Mouse (Mus musculus): ENCODE results near the gene Vipr2.
A peak's percentile ranks its signal among the peaks of the same experiment; 100 is the strongest.

Gene Vipr2

DNA sequence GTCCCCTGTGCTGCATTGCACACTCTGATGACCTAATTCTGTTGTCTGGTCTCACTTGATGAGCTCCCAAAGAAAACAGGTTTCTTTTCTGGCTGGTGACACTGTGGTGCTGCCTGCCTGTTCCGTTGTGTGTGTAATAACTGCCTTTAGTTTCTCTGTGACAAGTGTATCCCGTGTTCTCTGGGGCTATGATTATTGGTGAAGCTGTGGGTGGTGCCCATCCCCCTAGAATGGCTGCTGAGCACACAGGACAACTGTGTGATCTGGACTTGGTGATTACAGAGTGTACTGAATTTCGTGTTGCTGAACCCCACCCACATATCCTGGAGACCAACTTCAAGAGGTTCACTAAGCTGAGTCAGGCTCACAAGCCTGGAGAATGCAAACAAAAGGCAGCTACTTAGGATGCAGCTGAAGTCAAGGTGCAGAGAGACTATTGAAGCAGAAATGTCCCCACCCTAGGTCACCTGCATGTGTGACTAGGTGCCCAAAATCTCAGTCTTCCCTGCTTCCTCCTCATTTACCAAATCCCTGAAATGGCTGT, 18.9 kb downstream of the Vipr2 start:
- DNase-seq (ENCODE audit: low spot score in 2 of 2), result no peak

DNA sequence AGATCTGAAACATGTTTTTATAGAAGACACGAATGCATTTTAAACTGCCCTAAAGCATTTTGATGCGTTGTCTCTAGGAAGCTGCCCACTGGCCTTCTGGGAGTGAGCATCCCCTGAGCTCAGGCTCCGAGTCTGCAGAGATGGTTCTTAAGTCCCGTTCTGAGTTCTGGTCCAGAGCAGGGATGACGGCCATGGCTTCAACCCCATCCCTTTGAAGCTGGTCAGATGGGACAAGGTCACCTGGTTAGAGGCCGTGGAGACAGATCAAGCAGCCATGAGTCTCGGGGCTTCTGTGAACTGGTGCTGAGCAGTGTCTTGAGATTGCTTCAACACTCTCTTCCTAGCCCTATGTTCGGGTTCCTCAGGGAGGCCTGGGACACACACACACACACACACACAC, 19.6 kb downstream of the Vipr2 start:
- DNase-seq (ENCODE audit: low spot score in 2 of 2), result no peak

DNA sequence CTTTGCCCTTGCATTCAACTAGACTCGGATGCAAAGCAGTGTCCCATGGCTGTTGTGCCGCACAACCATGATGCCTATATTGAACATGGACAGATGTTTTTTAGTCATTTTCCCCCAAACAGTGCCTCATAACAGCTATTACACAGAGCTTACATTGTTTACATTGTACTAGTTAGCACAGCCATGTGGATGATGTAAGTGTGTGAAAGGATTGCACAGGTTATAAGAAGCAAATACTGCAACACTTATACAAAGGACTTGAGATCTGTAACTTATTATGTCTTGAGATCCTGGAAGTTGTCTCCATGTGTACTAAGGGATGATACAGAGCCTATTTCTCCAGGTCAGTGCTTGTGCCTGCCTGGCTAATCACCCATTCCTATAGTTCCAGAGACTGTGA, 24.4 kb downstream of the Vipr2 start:
- no peak for DNase-seq (ENCODE audit: low spot score in 2 of 2)

DNA sequence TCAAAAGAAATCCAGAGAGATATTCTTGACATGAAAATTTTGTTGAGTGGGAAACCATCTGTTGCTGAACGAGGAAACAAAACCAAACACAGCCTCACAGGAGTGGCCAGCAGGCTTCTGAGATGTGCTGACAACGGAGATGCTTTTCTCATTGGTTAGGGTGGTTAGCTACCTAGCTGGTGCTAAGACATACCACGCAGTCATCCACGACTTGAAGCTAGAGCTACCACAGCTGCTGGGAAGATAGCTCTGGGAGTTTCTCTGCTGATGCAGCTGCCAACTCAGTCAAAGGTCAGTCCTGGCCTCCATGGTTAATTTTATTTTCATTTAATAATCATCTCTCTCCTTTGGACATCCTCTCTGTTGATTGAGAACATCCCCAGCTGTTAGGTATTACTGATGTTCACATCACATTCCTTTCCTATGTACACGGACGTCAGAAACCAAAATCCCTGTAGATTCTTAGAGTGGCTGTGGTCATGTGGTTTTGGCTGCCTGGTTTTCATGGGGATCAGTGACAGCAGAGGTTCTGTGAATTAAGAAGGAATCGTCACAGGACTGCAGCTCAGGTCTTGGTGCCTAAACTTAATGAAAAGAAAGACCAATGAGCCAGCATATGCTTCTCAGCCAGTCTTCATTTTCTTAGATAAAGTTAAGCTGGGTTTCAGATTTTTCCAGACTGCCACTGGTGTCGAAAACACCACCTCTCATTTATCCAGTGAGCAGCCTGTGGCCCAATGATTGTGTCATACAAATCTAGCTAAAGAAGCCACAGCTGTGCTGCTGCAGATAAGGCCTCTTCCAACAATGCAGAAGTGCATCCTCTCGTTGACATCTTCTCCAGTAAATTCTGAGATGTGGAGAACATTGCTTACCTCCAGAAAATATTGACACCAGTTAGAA, 32.2 kb downstream of the Vipr2 start:
- peak; percentile 49 for DNase-seq (ENCODE audit: low spot score in 2 of 2)

DNA sequence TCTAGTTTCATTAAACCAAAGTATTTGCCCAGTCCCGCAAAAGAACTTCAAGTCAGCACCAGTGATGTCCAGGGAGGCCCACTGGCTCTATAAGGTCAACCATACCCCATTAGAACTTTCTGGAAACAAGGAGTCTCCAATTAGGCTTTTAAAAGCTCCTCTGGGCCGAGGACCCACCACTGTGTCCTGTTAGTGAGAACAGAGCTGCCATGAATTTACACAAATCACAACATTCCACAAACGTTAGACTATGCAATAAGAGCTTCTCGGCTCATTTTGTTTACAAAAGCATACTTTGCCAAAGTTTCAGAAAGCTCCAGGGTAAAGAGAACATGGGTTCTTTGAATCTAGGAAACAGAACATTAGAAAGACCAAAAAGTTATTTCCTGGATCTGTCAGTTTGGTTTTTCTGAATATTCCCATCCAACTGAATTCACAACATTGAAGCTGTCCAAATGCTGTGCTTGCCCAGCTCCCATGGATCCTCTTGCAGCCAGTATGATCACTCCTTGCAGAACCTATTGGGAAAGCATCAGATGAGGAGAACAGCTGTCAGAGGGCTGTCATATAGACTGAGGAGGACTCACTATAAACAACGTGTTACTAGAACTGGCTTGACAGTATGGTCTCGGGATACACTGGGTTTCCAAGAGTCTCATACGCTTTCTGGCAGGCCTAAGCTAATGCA, 33.6 kb downstream of the Vipr2 start:
- peak; percentile 8 to 11 for DNase-seq (ENCODE audit: low spot score in 2 of 2)

DNA sequence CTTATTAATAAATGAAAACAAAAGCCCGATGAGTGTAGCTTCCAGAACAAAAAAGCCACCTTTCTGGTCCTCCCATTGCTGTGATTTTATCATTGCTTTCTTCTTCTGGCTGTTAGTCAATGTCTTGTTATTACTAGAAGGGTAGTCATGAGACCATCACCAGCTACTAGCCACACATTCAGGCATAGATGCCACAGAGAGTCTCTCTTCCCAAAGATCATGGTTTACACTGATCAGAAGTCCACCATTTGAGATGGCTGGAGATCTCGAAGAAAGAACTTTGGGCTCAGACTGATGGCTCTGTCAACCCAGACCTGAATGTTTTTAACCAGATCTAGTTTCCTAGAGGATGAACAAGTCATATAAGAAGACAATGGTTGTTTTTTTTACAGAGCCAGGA, 38.3 kb downstream of the Vipr2 start:
- no peak for DNase-seq (ENCODE audit: low spot score in 2 of 2)

DNA sequence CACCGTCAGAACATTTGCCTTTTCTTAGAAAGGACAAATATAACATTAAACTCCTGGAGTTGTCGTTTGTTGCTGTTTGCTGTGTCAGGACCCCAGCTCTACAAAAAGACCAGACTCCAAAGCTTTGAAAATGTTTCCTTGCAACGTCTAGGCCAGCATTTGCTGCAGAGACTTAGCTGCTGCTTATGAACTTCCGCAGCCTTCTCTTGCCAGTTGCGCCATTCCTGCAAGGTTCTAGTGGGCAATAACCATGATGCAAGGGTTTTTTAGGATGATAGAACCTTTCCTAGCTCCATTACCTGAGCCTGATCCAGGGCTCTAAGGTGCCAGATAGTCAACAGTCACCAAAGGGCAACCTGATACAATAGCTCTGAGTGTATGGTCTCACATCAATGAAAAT, 38.9 kb downstream of the Vipr2 start:
- no peak for DNase-seq (ENCODE audit: low spot score in 2 of 2)

DNA sequence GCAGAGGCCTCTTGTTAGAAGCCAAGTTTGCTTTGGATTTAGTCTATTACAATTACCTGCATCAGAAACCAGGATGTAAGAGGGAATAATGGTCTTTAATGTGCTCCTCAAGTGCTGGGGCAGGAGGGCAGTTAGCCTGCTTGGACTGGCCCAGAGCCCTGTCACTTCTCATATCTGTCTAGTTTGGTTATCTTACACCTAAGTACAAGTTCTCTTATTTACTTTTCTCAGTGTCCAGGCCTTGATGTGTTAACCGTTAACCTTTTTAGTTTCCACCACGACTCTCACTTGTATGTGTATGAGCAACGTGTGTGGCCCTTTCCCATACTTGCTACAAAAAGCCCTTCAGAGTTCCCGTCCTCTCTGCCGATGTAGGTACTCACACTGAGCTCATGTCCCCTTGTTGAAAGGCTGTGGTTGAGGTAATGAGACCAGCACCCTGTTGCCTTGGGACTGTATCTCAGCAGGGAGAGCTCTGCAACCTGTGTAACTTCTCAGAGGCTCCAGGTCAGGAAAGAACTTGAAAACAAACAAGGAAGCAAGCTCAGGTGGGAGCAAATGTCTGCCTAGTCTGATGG, 39.9 kb downstream of the Vipr2 start:
- no peak for DNase-seq (ENCODE audit: low spot score in 2 of 2)

DNA sequence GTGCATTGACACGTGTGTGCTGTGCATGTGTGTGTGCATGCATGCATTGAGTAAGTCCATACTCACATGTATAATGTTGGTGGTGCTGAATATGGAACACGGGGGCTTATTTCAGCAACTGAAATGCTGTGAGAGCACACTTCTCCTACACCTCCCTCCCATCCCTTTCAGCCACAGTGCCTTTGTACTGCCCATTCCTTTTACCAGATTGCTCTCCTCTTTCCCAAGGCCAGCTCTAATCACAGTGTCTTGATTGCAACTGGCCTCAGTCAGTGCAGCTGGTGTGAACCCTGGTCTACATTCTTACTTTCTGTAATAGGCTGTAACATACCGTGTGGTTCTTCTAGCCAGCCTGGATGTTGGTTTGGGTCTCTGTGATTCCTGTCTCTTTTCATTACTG, 41.5 kb downstream of the Vipr2 start:
- DNase-seq (ENCODE audit: low spot score in 2 of 2), result no peak

DNA sequence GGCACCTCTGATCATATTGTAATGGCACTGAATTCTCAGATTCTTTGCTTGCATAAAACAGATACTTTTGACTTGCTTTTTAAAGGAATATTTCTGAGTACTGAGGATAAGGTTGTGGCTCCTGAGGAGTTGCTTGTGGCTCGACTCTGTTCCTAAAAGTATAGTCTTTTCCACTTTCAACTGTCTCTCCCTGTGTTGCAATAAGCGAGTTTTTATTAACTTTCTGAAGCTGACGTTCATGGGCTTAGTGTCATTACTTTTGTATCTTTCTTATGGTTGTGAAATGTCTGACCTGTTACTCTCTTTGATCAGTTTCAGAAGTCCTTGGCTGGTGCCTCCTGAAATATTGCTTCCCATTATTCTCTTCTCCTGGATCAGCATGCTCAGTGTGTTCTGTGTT, 46.3 kb downstream of the Vipr2 start:
- DNase-seq (ENCODE audit: low spot score in 2 of 2), result no peak

DNA sequence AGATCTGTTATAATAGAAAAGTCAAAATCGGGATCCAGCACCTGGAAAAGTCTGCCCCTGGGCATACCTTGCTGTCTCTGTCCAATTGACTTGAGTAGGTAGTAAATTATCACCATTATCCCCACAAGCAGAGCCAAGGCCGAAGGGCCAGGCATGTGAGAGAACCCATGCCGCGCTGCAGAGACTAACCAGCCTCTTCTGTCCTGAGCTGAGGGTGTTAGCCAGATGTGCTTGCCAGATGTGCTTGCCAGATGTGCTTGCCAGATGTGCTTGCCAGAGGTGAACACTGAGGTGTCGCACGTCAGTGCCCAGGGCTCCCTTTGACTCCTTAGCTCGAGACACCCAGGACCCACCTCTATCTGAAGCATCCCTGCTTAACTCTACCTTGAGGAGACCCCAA, 53.4 kb downstream of the Vipr2 start:
- no peak for DNase-seq (ENCODE audit: low spot score in 2 of 2)

DNA sequence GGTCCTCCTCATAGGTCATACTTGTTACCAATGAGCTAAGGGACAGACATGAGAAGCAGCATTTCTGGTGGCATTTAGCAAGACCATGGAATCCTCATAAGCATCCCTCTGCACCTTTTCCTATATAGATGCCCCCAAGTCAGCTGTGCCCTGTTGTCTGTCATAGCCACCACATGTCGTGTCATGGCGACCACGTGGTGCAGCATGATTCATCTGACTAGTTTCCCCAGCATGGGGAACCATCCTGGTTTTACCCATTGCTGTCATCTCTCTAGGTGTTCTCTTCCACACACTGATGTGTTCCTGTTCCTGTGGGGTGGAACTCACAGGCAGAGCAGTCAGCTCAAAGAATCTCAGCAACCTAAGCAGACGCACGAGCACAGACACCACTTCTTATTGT, 55.4 kb downstream of the Vipr2 start:
- DNase-seq (ENCODE audit: low spot score in 2 of 2), result no peak

DNA sequence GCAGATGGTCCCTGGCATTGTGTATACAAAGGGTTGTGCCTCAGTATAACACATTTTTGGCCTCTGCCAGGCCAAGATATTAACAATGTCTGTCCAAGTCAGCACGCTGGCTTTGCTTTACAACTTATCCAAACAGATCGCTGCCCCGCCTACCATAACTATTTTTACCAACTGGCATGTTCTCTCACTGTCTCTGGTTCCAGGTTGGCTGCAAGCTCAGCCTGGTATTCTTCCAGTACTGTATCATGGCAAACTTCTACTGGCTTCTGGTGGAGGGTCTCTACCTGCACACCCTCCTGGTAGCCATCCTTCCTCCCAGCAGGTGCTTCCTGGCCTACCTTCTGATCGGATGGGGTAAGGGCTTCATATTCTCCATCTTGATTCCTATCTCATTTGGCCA, 58.4 kb downstream of the Vipr2 start:
- DNase-seq (ENCODE audit: low spot score in 2 of 2), result no peak

DNA sequence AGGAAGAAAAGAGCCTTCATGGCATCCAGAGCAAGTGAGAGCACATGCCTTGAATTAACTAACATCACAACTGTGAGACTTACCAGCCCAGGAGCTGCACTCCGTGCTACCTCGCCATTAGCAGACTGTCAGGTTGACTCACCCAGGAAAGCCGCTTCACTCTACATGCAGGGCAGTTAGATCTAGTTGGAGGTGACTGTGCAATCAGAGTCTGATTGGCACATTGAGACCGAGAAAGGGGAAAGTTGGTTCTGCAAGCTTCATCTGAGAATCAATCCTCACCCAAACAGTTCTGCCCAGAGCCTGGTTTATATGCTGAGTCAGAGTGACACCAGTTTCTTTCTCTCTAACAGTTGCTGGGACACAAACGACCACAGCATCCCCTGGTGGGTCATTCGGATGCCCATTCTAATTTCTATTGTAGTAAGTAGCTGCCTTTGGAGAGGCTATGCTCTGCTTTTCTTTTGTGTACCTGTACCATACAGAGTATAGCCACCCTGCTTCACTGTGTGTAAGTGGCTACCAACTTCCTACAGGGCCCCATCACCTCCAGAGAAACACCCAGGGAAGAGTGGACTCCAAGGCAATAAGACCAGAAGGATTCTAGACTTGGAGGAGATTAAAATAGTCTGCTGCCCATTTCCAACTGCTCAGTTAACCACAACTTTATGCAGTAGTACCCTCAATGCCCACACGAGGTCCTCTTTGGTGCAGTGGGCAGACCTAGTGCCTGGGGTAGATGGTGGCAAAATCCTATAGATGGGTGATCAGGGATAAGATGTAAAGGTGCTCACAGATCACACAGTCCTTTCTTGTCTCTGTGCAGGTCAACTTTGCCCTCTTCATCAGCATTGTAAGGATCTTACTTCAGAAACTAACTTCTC, 61.0 kb downstream of the Vipr2 start:
- no peak for DNase-seq (ENCODE audit: low spot score in 2 of 2)

DNA sequence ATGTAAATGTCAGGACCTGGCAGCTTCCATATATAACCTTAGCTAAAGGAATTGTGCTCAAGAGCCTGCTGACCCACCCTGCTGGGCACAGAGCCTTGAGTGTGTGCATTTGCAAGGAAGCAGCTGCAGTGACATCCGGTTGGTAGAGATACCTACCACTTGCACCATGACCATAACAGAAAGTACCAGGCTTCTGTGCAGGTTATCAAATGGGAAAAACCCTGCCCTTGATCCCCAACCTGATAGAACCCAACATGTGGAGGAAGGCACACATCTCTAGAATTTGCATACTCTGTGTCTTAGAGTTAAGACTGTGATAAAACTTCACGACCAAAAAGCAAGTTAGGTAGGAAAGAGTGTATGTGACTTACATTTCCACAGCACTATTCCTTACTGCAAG, 63.1 kb downstream of the Vipr2 start:
- no peak for DNase-seq (ENCODE audit: low spot score in 2 of 2)

DNA sequence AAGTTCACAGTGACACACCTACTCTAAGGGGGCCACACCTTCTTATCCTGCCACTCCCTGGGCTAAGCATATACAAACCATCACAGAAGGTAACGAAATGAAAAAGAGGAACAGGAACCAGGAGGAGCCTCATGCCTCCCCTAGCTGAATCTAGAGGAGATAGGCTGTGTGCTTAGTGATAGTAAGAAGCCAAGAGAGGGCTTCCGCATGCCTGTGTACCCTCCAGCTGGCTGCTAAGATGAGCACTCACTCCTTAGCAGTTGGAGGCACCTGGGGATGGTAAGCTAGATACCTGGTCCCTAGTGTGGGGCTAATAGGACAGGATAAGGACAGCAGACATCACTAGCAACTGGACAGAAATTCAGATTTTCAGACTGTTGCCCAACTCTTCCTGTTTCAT, 64.3 kb downstream of the Vipr2 start:
- DNase-seq (ENCODE audit: low spot score in 2 of 2), result no peak

DNA sequence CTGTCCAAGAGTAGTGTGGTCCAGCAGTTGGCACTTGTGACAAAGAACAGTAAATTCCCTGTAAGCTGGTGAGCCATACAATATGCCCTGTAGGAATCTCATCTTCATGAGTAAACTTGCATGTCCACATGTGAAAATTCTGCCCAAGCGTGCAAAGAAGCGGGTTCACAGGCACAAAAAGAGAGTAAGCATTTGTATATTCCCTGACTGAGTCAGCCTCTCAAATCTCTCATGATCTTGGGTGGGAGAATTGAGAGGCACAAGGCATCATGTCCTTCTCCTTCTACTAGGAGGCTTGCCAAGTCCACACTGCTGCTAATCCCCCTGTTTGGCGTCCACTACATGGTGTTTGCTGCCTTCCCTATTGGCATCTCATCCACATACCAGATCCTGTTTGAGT, 64.9 kb downstream of the Vipr2 start:
- no peak for DNase-seq (ENCODE audit: low spot score in 2 of 2)

DNA sequence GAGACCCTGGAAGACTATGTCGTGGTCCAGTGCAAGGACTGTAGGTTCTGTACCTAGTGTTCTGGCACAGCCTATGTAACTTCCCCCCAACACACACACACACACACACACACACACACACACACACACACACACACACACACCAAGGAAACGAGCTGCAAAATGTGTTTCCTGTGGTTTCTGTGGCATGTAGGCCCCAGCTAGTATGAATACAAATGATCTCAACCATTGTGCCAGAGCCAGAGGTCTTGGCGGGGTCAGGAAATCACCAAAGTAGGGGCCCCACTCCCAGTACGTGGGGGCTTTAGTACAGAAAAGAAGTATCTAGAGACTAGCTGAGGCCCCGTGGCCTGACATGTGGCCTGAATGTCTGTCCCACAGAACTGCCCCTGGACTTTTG, 67.7 kb downstream of the Vipr2 start:
- DNase-seq (ENCODE audit: low spot score in 2 of 2), result peak; percentile 46 to 61

DNA sequence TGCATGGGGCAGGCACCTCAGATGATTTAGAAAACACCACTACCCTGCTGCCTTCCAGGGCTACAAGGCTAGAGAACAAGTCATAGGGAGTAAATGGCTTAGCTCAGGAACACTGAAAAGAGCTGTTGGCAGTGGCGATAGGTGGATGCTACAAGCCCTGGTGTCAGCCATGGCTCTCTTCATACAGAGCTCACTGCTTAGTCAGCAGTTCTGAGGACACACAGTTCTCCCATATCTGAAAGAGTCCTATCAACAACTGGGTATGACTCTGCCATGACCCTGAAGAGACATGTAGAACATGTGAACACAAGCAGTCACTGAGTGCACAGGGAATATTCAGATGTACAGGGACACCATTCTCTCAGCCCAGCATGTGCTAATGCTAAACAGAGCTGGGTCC, 68.2 kb downstream of the Vipr2 start:
- DNase-seq (ENCODE audit: low spot score in 2 of 2), result no peak

DNA sequence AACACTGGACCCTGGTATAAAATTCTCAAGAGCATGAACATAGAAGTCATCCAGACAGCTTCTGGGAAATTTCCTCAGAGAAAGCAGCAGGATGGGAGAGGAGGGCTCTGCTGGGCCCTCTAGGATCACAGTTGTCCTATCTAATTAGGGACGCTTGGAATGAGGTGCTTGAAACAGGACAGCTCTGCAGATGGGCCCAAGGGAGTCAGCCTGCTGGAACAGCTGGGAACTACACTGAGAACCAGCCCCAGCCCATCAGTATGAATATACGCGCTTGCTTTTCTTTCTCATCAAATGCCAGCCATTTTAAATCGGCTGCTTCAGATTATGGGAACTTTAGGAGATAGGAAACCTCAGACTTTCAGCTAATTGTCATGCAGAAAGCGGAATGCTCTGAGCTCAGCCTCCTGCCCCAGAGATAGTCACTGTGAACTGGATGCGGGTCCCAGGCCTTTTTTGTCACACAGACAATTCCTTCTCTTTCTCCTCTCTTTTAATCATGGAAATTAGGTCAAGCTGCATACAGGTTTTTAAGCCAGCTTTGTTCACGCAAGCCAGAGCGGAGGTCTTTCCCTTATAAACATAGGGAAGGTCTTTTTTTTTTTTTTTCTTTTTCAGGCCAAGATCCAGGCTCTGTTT, 69.6 kb downstream of the Vipr2 start:
- peak; percentile 14 to 17 for DNase-seq (ENCODE audit: low spot score in 2 of 2)

DNA sequence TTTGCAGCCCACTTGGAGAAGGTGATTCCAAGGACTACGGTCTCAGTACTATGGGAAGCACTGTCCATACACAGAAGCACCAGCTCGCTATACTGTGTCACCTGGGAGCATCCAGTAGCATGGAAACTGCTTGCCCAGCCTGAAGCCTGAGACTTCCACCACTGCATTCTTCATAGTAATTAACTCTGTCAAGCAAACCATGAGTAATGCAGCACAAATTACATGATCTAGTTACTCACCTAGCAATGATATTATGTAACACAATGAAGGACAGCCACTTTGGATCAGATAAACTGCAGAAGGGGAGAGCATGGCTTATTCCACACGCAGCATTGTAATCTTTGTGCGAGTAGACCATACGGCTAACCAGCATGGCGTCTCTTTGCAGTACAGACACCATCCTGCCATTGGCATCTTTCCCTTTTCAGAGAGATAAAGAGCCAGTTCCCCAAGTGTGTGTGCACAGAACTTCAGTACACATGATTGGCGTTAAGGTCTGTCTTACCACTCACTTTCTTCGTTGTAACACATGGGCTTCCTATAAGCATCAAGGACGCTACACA, 75.4 kb downstream of the Vipr2 start:
- DNase-seq (ENCODE audit: low spot score in 2 of 2), result no peak
